Mouse (Mus musculus) G1E (cell line): ENCODE measurements around the gene Aurkb. TPM values are rescaled to one million over a fixed set of nuclear protein-coding genes. Genes with fewer than 3 reads are reported as not detected.

Experiments
- ATAC-seq: 2 replicates; pipeline ENCODE4 v1.8.0; 2016; ENCODE audit warnings: mild to moderate bottlenecking; ENCODE audit not compliant: insufficient number of reproducible peaks, poor library complexity, low FRiP score, severe bottlenecking; ENCODE audit errors: extremely low read depth
- DNase-seq: peaks from one replicate; pipeline ENCODE4 v3.0.0; 2012; ENCODE audit warnings: low spot score
- H3K27me3 ChIP-seq: 2 replicates; pipeline ENCODE4 v1.6.1; 2012; ENCODE audit warnings: mild to moderate bottlenecking, low read length, inconsistent platforms; ENCODE audit not compliant: insufficient read depth
- H3K36me3 ChIP-seq: replicated peaks from 2 replicates; pipeline ENCODE3; 2012; ENCODE audit warnings: mild to moderate bottlenecking, inconsistent platforms
- H3K4me1 ChIP-seq: 2 replicates; pipeline ENCODE4 v1.6.1; 2012; ENCODE audit warnings: low read depth, low read length, inconsistent platforms, mixed read lengths; ENCODE audit not compliant: insufficient read depth
- H3K4me3 ChIP-seq: 2 replicates; pipeline ENCODE4 v1.5.1; 2012; ENCODE audit warnings: low read depth, mild to moderate bottlenecking, inconsistent platforms, low read length, moderate library complexity, mixed read lengths
- H3K9me3 ChIP-seq: replicated peaks from 2 replicates; pipeline ENCODE4 v1.6.1; 2012; ENCODE audit warnings: inconsistent platforms
- CTCF ChIP-seq: IDR thresholded peaks from 2 replicates; pipeline ENCODE4 v1.5.1; 2012; ENCODE audit warnings: low read depth, low read length, inconsistent platforms, mixed read lengths
- GATA1 ChIP-seq: IDR thresholded peaks from 2 replicates; pipeline ENCODE4 v1.6.1; 2012; ENCODE audit warnings: borderline replicate concordance, low read length, inconsistent platforms, mixed read lengths
- GATA2 ChIP-seq: IDR thresholded peaks from 2 replicates; pipeline ENCODE4 v1.6.1; 2012; ENCODE audit warnings: low read depth, low read length, inconsistent platforms, borderline replicate concordance
- POLR2AphosphoS5 ChIP-seq: IDR thresholded peaks from 2 replicates; pipeline ENCODE4 v1.6.1; 2012; ENCODE audit warnings: low read depth, low read length, inconsistent platforms; ENCODE audit not compliant: insufficient replicate concordance
- TAL1 ChIP-seq: conservative IDR thresholded peaks from 2 replicates; pipeline ENCODE4 v1.6.1; 2012; ENCODE audit warnings: low read depth, low read length, inconsistent platforms, mixed read lengths
- polyA plus RNA-seq: library from polyadenylated mRNA; stranded (reverse); fragments of >175 nt; gene quantifications from 2 replicates; pipeline ENCODE4 v1.2.3, GENCODE M21; 2012
- total RNA-seq, 2 experiments: library from RNA; stranded (forward) in 1 of 2; stranded (reverse) in 1 of 2; fragments of 200-1000 nt in 1 of 2; fragments of >200 nt in 1 of 2; fragmentation: Nextera tagmentation in 1 of 2; gene quantifications; 2 replicates each; pipeline ENCODE4 v1.2.3; 2014 to 2017

The Aurkb gene
- total and polyA plus RNA-seq, 3 experiments = 117 to 296 (median 241) TPM

DNA sequence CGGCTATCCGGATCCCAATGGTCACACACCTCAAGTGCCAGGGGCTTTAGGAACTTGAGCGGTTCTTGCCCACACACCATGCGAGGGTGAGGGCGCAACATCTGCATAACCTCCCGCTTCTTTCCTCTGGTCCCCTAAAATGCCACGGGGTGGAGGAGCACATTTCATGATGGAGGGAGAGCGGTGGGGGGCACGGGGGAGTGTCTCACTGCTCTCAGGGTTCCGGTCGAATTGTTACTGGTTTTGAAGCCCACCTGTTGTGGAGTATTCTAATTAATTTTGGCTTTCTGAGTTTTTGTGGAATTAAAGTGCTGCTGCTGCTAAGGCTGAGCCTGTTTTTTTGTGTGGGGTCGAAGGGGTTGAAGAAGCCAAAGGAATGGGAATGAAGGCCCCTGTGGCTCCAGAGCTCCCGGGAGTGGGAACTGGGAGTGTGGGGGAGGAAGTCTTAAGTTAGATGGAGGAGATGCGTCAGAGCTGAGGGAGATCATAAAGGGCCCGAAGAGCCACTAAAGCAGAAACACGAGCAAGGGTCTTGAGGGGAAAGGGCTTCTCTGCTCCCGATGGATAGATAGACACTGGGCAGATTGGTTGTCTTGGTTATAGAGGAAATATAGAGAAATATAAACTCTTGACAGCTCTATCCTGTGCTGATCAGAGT lies 15.9 kb downstream of the Aurkb start:
- ATAC-seq (no peak), DNase-seq (no peak)
- Histone ChIP-seq H3K4me3 (peak overlapping the region; percentile 91), H3K9me3 (no peaks in the 10 kb centered on the region), H3K27me3 (no peaks in the 10 kb centered on the region), H3K36me3 (peaks cover 4% of the 10 kb centered on the region), H3K4me1 (peaks cover 54% of the 10 kb centered on the region)
- no peak for TF ChIP-seq CTCF
- no peak for TF ChIP-seq GATA1
- no peak for TF ChIP-seq POLR2AphosphoS5
- TF ChIP-seq GATA2 = no peak
- no peak for TF ChIP-seq TAL1

DNA sequence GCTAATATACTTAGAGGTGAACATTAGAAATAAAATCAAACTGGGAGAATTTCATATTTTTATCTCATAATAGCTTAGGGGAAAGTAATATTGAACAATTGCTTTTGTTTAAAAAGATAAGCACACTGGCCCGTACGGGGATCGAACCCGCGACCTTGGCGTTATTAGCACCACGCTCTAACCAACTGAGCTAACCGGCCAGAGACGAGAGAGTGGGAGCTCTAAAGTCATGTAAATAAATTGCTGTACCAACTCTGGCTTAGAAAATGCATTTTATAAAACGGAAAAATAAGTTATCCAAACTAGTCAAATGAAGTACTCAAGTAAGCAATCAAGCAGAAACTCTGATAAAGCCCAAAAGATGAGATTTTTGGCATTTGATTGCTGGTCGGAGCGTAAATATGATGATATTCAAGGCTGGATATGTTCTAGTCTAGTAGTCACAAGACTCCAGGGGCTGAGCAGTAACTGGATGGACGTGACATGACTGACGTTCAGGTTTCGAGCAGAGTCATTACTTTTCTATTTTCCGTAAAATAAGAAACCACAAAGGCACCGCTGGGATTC lies 16.8 kb downstream of the Aurkb start:
- peak overlapping the region; percentile 73 for H3K4me3 ChIP-seq
- no peaks in the 10 kb centered on the region for H3K27me3 ChIP-seq
- DNase-seq = no peak
- peaks cover 4% of the 10 kb centered on the region for H3K36me3 ChIP-seq
- peaks cover 62% of the 10 kb centered on the region for H3K4me1 ChIP-seq
- no peak for ATAC-seq
- no peak for TF ChIP-seq GATA2
- TF ChIP-seq POLR2AphosphoS5 = no peak
- no peak for TF ChIP-seq GATA1
- no peak for TF ChIP-seq TAL1
- no peak for TF ChIP-seq CTCF
- no peaks in the 10 kb centered on the region for H3K9me3 ChIP-seq

GRCm38 (mm10) chr11:69062761-69063224 lies 17.3 kb downstream of the Aurkb start:
- Histone ChIP-seq H3K36me3 (peaks cover 4% of the 10 kb centered on the region), H3K27me3 (no peaks in the 10 kb centered on the region), H3K4me1 (peaks cover 61% of the 10 kb centered on the region), H3K9me3 (no peaks in the 10 kb centered on the region), H3K4me3 (peak overlapping the region; percentile 73)
- ATAC-seq (0 out of 2 replicates have a peak, but pooled peaks have one; percentile 10), DNase-seq (no peak)
- TF ChIP-seq POLR2AphosphoS5 (no peak), GATA1 (no peak), GATA2 (no peak), TAL1 (no peak), CTCF (no peak)

GRCm38 (mm10) chr11:69063413-69064201 lies 18.2 kb downstream of the Aurkb start:
- peaks cover 54% of the 10 kb centered on the region for H3K4me1 ChIP-seq
- peaks cover 4% of the 10 kb centered on the region for H3K36me3 ChIP-seq
- DNase-seq = no peak
- ATAC-seq = no peak
- H3K9me3 ChIP-seq = no peaks in the 10 kb centered on the region
- no peak for TF ChIP-seq GATA2
- TF ChIP-seq GATA1 = no peak
- TF ChIP-seq POLR2AphosphoS5 = no peak
- no peak for TF ChIP-seq CTCF
- H3K4me3 ChIP-seq = peak overlapping the region; percentile 73
- no peaks in the 10 kb centered on the region for H3K27me3 ChIP-seq

DNA sequence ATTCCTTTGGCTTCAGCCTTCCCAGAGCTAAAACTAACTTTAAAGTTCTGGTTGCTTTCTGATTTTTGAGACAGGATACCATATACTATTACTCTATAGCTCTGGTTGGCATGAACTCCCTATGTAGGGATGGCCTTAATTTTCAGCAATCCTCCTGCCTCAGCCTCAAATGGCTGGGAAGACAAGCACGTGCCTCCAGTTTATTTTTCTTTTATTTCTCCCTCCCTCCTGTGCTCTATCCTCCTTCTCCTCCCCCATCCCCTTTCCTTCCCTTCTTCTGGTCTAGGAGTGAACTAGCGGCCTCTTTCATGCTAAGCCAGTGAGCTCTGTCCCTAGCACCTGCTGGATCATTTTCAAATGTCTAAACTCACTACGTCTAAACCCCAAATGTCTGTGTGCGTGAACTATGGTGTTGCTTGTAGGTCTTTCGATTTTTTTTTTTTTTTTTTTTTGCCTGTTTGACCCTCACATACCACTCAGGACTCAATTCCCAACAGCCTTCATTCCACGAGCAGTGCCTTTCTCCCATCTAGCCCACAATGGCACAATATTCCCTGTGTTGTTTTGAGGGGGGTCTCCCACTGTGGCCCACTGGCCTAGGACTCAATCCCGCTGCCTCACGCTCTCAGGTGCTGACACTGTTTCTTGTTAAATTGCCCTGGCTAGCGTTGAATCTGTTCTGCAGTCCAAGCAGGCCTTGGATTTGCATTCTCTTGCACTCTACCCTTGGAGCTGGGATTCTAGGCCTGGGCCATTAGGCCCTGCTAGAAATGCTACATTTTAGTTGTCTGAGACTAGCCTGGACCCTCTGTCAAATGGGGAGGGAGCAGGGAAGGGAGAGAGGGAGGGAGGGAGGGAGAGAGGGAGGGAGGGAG lies 19.0 kb downstream of the Aurkb start:
- Histone ChIP-seq H3K4me3 (peak overlapping the region; percentile 73), H3K4me1 (peaks cover 51% of the 10 kb centered on the region), H3K27me3 (no peaks in the 10 kb centered on the region), H3K9me3 (no peaks in the 10 kb centered on the region), H3K36me3 (peaks cover 4% of the 10 kb centered on the region)
- DNase-seq = no peak
- no peak for TF ChIP-seq POLR2AphosphoS5
- ATAC-seq = no peak
